Mouse (Mus musculus): ENCODE results near the gene Fgf8.

The Fgf8 gene

GRCm38 (mm10) chr19:45742218-45742983 is at the start of gene Fgf8:
Gene Fgf8, minus strand, starts transcription at chr19:45742915.
- no peak for DNase-seq

- DNase-seq: no peak
Measured at GRCm38 (mm10) chr19:45792404-45792803, 49.7 kb upstream of the Fgf8 start.

- DNase-seq: no peak
Measured at GRCm38 (mm10) chr19:45789888-45790874, 47.5 kb upstream of the Fgf8 start.

- DNase-seq: no peak
Measured at GRCm38 (mm10) chr19:45789365-45789764, 46.6 kb upstream of the Fgf8 start.

GRCm38 (mm10) chr19:45788337-45788736 is 45.6 kb upstream of the Fgf8 start:
- DNase-seq: no peak

GRCm38 (mm10) chr19:45787450-45787849 is 44.7 kb upstream of the Fgf8 start:
- no peak for DNase-seq

GRCm38 (mm10) chr19:45785470-45785869 is 42.8 kb upstream of the Fgf8 start:
- DNase-seq: no peak

GRCm38 (mm10) chr19:45783933-45784576 is 41.3 kb upstream of the Fgf8 start:
- peak; percentile 51 for DNase-seq

GRCm38 (mm10) chr19:45783181-45783932 is 40.6 kb upstream of the Fgf8 start, which contains the start of gene Mgea5:
Gene Mgea5, minus strand, starts transcription at chr19:45783837.
- peak; percentile 100 for DNase-seq

- DNase-seq: peak; percentile 82
Measured at GRCm38 (mm10) chr19:45782315-45783001, 39.7 kb upstream of the Fgf8 start.

- no peak for DNase-seq
Measured at GRCm38 (mm10) chr19:45781676-45782075, 39.0 kb upstream of the Fgf8 start.

- DNase-seq: no peak
Measured at GRCm38 (mm10) chr19:45780350-45780915, 37.7 kb upstream of the Fgf8 start.

GRCm38 (mm10) chr19:45775486-45775885 is 32.8 kb upstream of the Fgf8 start:
- no peak for DNase-seq

- no peak for DNase-seq
Measured at GRCm38 (mm10) chr19:45771501-45771900, 28.8 kb upstream of the Fgf8 start.

- no peak for DNase-seq
Measured at GRCm38 (mm10) chr19:45760810-45761209, 18.1 kb upstream of the Fgf8 start.

- no peak for DNase-seq
Measured at GRCm38 (mm10) chr19:45758671-45759070, 16.0 kb upstream of the Fgf8 start.

GRCm38 (mm10) chr19:45753551-45753950 is 10.8 kb upstream of the Fgf8 start:
- no peak for DNase-seq

- no peak for DNase-seq
Measured at GRCm38 (mm10) chr19:45751881-45752280, 9.2 kb upstream of the Fgf8 start.

GRCm38 (mm10) chr19:45749243-45750043 is 6.7 kb upstream of the Fgf8 start, which contains the start of gene Npm3:
Gene Npm3, minus strand, starts transcription at chr19:45749591.
- peak; percentile 54 for DNase-seq

- peak; percentile 31 for DNase-seq
Measured at GRCm38 (mm10) chr19:45748691-45749242, 6.1 kb upstream of the Fgf8 start.

Measured in cerebellum, adult 11-12 months (tissue).